Mouse (Mus musculus) urinary bladder, postnatal 36 days (tissue): ENCODE data around the gene Acer2.

Experiments used
- DNase-seq, 2 experiments: peaks; one replicate each; pipeline ENCODE4 v3.0.0; 2022; ENCODE audit warnings: low spot score in 2 of 2, mixed read lengths in 1 of 2

Gene Acer2

GRCm38 (mm10) chr4:86953519-86953918 is 79.3 kb downstream of the Acer2 start:
- no peak for DNase-seq

GRCm38 (mm10) chr4:86955448-86955847 is 81.3 kb downstream of the Acer2 start:
- no peak for DNase-seq

- peak; percentile 8 to 12 for DNase-seq
Observed at GRCm38 (mm10) chr4:86957576-86958411, 83.6 kb downstream of the Acer2 start.

GRCm38 (mm10) chr4:86977272-86977671 is 103.1 kb downstream of the Acer2 start:
- DNase-seq = no peak
